Mouse (Mus musculus) hindbrain, embryonic 14.5 days (tissue): Measurements from ENCODE around the gene Cpne1. TPM values are rescaled to one million over a fixed set of nuclear protein-coding genes. Genes with fewer than 3 reads are reported as not detected.

Experiments
- polyA plus RNA-seq: library from polyadenylated mRNA; unstranded; fragments of >200 nt; fragmentation: Nextera tagmentation; extraction: Ambion mirVana; gene quantifications from 2 replicates; pipeline ENCODE4 v1.2.1, GENCODE M21; 2014

Cpne1 gene
- polyA plus RNA-seq, 1 experiment from 2014 or later: 24.7 TPM

Other genes starting within 250 kb of the Cpne1 start
- 72.7 TPM in 2 replicates for gene Uqcc1, start 181.7 kb downstream of the Cpne1 start, polyA plus RNA-seq
- not detected in 2 replicates for gene Gm15557, start 171.2 kb downstream of the Cpne1 start, polyA plus RNA-seq
- 2.3 and 3.1 TPM in 2 replicates for gene Gdf5, start 166.6 kb downstream of the Cpne1 start, polyA plus RNA-seq
- 11.9 and 14.2 TPM in 2 replicates for gene Cep250, start 155.5 kb downstream of the Cpne1 start, polyA plus RNA-seq
- 2.6 and 2.8 TPM in 2 replicates for gene 6430550D23Rik, start 104.0 kb downstream of the Cpne1 start, polyA plus RNA-seq
- gene Ergic3, start 103.9 kb downstream of the Cpne1 start, polyA plus RNA-seq: 459 and 462 TPM in 2 replicates
- not detected in 2 replicates for gene Fer1l4, start 59.0 kb downstream of the Cpne1 start, polyA plus RNA-seq
- 6.3 and 7.9 TPM in 2 replicates for gene Spag4, start 46.8 kb downstream of the Cpne1 start, polyA plus RNA-seq
- gene Rbm12, start within 50 bp of the Cpne1 start, polyA plus RNA-seq: 24.4 and 27.0 TPM in 2 replicates
- 12.3 and 14.2 TPM in 2 replicates for gene Gm28036, start 15.1 kb upstream of the Cpne1 start, polyA plus RNA-seq
- 446 and 540 TPM in 2 replicates for gene Romo1, start 32.1 kb upstream of the Cpne1 start, polyA plus RNA-seq
- gene Nfs1, start 32.2 kb upstream of the Cpne1 start, polyA plus RNA-seq: 29.3 and 31.3 TPM in 2 replicates
- 396 and 461 TPM in 2 replicates for gene Rbm39, start 68.3 kb upstream of the Cpne1 start, polyA plus RNA-seq
- 107 and 117 TPM in 2 replicates for gene Phf20, start 84.5 kb upstream of the Cpne1 start, polyA plus RNA-seq
- gene Cnbd2, start 200.3 kb upstream of the Cpne1 start, polyA plus RNA-seq: 5.8 and 8.0 TPM in 2 replicates
- 93.0 and 104 TPM in 2 replicates for gene Scand1, start 200.7 kb upstream of the Cpne1 start, polyA plus RNA-seq